Mouse (Mus musculus) heart, adult 2 months (tissue): ENCODE measurements around the gene Gfra1.

ENCODE experiments used
- CTCF ChIP-seq: fragments of 200-600 bp; IDR thresholded peaks from 2 replicates; pipeline ENCODE4 v1.8.1; 2022; ENCODE audit warnings: antibody characterized with exemption, mild to moderate bottlenecking, moderate library complexity
- POLR2A ChIP-seq: fragments of 200-500 bp; IDR thresholded peaks from 2 replicates; pipeline ENCODE4 v1.6.1; 2011; ENCODE audit warnings: mild to moderate bottlenecking, low read depth, low read length, control low read depth; ENCODE audit not compliant: insufficient read depth

GRCm38 (mm10) chr19:58452178-58452819 lies 3.4 kb downstream of the Gfra1 start:
- TF ChIP-seq CTCF (no peak), POLR2A (no peak)
